Mouse (Mus musculus): ENCODE measurements at regions not wholly inside any gene's neighbourhood (a gene's known extent, or its start where the extent isn't known, plus 50 kb on each side); places are given as distances from the start of the nearest gene placed in this dataset.
A peak's percentile ranks its signal among the peaks of the same experiment; 100 is the strongest.
"Not testable (repeated sequence)": the region's sequence is repeated elsewhere in the genome, so short reads cannot be mapped to it uniquely, and the experiment has no call there.

DNA sequence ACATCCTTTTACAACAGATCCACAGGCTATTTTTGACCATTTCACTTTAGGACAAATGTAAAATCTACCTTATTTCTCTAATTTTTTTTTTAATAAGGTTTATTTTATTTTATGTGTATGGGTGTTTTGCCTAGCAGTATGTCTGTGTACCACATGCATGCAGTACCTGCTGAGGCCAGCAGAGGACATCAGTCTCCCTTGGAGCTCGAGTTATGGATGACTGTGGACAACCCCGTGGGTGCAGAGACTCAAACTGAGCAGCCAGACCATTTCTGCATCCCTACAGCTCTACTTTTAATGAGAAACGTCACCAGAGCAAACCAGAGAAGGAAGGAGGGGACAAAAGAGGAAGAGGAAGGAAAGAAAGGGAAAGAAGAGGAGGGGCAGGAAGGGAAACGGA, 125.9 kb upstream of the Trim24 start:
- TF ChIP-seq CTCF (IDR thresholded peaks at IDR 0.05), result peak; percentile 38; the same call in 1 of the 2 replicates
- no peak for DNase-seq
- H3K27ac ChIP-seq, result no peak overlapping the region
- intact Hi-C loops (cut with DNase I), result no loop called here
- H3K4me3 ChIP-seq, result no peak overlapping the region

DNA sequence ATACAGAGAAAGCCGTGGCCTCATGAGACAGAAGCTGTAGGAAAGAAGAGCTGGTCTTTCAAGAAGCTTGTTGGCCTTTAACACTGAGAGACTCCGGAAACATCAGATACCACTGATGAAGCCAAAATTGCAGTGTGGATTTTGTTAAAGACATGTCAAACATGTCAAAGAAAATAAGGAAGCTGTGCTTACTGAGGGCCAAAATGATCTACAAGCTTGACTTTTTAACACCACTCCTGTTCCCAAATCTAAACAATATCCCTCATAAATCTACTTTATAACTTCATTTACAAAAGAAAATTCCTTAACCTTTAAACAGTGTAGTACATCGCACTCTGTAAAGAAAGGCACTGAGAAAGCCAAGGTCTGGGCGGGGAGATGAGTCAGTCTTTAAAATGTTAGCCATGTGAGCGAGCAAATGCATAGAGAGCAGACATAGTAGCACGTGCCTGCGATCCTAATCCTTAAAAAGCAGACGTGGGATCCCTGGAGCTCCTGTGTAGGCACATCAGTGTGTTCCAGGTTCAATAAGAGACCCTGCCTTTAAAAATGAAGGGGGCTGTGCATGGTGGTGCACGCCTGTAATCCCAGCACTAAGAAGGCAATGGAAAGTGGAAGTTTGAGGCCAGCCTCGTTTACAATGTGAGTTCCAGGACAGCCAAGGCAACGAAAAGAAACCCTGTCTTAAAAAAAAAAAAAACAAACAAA, 125.1 kb upstream of the Trim24 start:
- Histone ChIP-seq H3K27ac (no peak overlapping the region), H3K4me3 (no peak overlapping the region)
- TF ChIP-seq CTCF (IDR thresholded peaks at IDR 0.05), result no peak
- intact Hi-C loops (cut with DNase I), result no loop called here
- DNase-seq, result no peak

DNA sequence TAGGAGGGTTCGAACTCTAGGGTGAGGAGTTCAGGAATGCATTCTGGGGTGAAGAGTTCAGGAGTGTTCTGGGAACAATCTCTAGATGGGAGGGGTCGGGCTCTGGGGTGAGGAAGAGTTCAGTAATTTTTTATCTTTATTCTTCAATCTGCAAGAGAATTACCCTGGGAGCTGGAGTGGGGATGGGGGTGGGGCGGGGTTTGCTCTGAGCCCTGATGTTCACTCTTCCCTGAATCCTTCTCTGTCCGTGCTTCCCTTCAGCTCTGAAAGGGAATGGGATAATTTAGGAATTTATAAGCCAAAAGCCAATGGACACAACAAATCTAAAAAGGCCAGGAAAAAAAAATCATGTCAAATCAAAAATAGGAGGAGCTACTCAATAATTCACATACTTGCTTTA, 122.8 kb upstream of the Trim24 start:
- H3K4me3 ChIP-seq; H3K27ac ChIP-seq; intact Hi-C loops (cut with DNase I); DNase-seq: not testable (repeated sequence)

DNA sequence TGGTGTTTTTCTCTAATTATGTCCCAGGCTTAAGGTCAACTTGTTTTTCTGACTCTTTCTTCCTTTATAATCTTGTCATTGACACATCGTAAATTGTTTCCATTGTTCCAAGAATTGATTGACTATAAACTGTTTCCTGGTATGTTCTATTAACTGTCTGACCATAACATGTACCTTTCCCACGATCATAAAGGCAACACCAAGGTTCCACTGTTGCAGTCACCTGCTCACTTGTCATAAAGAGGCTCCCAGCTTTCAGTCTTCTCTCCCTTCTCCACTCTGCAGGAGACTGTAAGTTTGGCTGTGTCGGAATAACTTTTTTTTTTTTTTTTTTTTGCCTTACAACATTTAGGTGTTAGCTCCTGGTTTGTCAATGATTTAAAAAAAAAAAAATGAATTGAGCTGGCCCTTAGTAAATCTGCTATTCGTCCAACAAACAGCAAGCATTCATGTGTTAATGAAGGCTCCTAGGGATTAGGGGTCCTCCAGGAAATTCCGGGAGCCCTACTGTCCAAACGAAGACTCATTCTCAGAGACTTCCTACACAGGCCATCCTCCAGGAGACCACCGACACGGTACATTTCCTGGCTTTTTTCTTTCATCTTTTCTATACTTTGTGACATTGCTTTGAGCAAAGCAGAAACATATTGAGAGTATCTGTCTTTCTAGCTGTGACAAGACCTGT, 122.2 kb upstream of the Trim24 start:
- no peak overlapping the region for H3K4me3 ChIP-seq
- intact Hi-C loops (cut with DNase I), result no loop called here
- DNase-seq, result no peak
- H3K27ac ChIP-seq, result no peak overlapping the region
- no peak for TF ChIP-seq CTCF (IDR thresholded peaks at IDR 0.05)

DNA sequence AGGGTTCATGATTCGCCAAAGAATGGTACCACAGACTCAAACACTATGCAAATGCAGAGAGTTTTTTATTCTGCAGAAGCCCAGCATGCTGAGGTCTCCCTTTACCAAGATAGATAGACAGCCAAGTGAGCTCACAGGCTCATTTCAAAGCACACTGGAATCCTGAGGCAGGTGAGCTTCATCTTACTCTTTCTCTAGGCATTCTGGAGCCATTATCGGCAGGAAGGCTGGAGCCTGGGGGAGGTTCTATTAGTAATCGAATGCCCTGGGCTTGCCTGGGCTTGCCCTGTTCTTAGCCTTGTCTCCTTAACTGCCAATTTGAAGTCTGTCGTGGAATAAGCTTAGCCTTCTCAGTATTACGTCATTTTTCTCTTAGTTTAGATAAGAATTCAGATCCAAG, 121.6 kb upstream of the Trim24 start:
- no peak for TF ChIP-seq CTCF (IDR thresholded peaks at IDR 0.05)
- Histone ChIP-seq H3K27ac (no peak overlapping the region), H3K4me3 (no peak overlapping the region)
- intact Hi-C loops (cut with DNase I), result no loop called here
- DNase-seq, result no peak

DNA sequence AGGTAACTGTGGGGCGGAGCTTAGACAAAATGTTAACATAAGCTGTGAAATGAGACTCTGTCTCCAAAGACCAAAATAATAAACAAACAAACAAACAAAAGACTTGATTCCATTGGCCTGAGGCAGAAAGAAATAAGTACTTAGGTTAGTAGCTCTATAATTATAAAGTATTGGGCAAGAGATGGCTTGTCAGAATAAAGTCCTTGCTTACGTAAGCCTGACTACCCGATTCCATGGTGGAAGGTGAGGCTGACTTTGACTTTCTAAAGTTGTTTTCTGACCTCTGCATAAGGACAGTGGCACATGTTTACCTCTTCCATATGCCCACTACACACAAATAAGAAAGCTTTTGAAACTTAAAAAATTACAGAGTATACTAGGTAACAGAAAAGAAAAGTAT, 120.3 kb upstream of the Trim24 start:
- Histone ChIP-seq H3K27ac (no peak overlapping the region), H3K4me3 (no peak overlapping the region)
- intact Hi-C loops (cut with DNase I), result no loop called here
- no peak for DNase-seq
- TF ChIP-seq CTCF (IDR thresholded peaks at IDR 0.05), result no peak

DNA sequence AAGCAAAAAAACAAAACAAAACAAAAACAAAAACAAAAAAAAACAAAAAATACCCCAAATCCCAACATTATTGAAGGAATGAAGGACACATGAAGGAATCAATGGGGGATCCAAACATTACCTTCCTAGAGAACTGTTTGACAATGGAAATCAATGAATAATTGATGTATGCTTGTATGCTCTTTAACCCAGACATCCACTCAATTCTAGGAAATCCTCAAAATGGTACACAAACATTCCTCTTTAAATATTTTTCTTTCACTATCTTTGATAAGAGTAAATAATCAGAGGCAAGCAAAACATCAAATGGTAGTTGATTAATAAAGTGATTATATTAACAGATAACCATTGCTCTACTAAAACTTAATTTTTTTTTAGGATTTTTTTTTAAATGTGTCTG, 118.9 kb upstream of the Trim24 start:
- intact Hi-C loops (cut with DNase I), result no loop called here
- TF ChIP-seq CTCF (IDR thresholded peaks at IDR 0.05), result no peak
- no peak for DNase-seq
- H3K4me3 ChIP-seq, result no peak overlapping the region
- no peak overlapping the region for H3K27ac ChIP-seq

DNA sequence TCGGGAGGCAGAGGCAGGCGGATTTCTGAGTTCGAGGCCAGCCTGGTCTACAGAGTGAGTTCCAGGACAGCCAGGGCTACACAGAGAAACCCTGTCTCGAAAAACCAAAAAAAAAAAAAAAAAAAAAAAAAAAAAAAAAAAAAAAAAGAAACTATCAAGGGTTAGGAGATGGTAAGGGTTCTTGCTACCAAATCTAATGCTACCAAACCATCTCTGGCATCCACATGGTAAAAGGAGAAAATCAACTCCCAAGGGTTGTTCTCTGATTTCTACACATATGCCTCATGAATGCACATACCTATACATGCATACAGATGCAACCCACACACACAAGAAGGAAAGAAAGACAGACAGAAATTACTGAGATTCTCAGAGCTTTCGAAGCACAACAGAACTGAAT, 109.6 kb upstream of the Trim24 start:
- DNase-seq; intact Hi-C loops (cut with DNase I); H3K4me3 ChIP-seq; H3K27ac ChIP-seq: not testable (repeated sequence)

DNA sequence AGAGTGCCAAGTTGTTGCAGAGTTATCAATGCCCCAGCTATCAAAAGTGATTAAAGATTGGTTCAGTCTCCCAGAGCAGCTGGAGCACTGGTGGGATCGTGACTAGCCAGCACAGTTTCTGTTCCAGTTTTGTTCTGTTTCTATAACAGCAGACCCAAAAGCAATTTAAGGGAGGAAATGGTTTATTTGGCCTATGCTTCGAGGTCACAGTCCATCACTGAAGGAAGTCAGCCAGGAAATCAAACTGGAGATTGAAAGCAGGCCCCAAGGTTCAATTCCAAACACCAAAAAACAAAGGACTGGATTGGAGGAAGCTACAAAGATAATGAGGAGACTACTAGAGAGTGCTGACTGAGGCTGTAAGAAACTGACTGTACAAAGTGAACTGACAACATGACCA, 107.6 kb upstream of the Trim24 start:
- no peak for TF ChIP-seq CTCF (IDR thresholded peaks at IDR 0.05)
- Histone ChIP-seq H3K27ac (no peak overlapping the region), H3K4me3 (no peak overlapping the region)
- intact Hi-C loops (cut with DNase I), result no loop called here
- DNase-seq, result no peak

DNA sequence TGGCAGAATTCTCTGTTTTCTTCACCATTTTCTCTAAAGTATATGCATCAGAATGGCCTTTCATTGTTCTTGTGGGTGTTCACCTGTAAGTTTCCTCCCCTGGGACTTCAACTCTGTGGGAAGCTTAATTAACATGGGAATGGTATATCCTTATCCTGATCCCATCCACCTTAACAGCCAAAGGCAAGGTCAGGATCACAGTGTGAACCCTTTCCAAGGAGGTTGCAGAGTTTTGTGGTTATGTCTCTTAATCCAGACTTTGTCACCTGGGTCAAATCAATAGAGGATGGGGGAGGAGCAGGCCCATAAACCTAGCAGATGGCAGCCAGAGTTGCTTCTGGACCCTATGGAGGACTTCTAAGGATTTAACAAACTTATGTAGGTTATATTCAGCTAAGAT, 102.9 kb upstream of the Trim24 start:
- TF ChIP-seq CTCF (IDR thresholded peaks at IDR 0.05), result no peak
- H3K27ac ChIP-seq, result no peak overlapping the region
- intact Hi-C loops (cut with DNase I), result no loop called here
- H3K4me3 ChIP-seq, result no peak overlapping the region
- DNase-seq, result no peak

DNA sequence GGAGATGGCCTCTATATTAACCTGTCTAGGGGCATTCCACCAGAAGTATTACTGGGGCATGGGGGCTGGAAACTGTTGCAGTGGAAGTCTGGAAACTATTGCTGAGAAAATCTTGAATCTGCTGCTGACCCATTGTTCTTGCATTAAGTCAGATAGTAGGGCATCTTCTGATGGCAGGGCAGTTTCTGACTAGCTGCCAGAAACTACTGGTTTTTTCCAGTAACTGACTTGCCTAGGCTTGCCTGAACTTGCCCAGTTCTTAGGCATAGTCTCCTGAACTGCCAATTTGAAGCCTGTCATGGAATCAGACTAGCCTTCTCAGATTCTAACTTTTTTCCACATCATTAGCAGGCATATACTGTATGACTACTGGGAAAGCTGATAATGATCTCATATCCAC, 97.3 kb upstream of the Trim24 start:
- DNase-seq, result no peak
- intact Hi-C loops (cut with DNase I), result no loop called here
- no peak for TF ChIP-seq CTCF (IDR thresholded peaks at IDR 0.05)
- H3K4me3 ChIP-seq, result no peak overlapping the region
- H3K27ac ChIP-seq, result no peak overlapping the region

DNA sequence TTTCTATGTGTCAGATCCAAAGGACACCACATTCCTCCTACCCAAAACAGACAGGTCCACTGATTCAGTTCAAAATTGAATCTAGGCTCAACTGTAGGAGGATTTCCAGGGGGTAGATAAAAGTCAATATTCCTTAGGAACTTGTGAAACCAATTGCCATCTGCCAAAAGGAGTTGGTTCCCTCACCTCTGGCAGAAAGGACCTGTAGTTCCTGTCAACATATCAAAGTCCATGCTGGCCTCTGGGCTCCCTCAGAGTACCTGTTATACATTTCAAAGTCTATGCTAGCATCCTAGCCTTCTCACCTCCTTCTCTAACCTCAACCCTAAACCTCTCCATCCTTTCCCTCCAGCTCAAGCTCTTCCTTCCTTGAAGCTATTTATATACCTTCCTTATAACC, 95.5 kb upstream of the Trim24 start:
- DNase-seq, result no peak
- no peak for TF ChIP-seq CTCF (IDR thresholded peaks at IDR 0.05)
- intact Hi-C loops (cut with DNase I), result no loop called here
- no peak overlapping the region for H3K4me3 ChIP-seq
- H3K27ac ChIP-seq, result no peak overlapping the region

DNA sequence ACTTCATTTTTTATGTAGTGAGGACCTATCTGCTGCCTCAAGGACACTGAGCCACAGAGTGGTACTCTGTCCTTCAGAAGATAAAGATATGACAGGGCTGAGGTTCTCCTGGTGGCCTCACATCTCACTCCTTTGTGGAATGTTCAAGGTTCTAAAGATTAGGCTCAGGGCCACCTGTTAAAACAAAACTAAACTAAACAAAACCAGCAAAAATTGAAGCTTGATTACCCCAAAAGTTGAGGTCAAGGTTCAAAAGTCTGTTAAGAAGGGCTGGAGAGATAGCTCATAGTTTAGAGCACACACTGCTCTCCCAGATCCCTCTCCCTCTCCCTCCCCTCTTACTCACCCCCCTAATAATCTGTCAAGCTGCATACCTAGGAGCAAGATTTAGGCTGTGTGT, 90.7 kb upstream of the Trim24 start:
- no peak overlapping the region for H3K27ac ChIP-seq
- no peak overlapping the region for H3K4me3 ChIP-seq
- DNase-seq, result no peak
- intact Hi-C loops (cut with DNase I), result no loop called here
- TF ChIP-seq CTCF (IDR thresholded peaks at IDR 0.05), result no peak

DNA sequence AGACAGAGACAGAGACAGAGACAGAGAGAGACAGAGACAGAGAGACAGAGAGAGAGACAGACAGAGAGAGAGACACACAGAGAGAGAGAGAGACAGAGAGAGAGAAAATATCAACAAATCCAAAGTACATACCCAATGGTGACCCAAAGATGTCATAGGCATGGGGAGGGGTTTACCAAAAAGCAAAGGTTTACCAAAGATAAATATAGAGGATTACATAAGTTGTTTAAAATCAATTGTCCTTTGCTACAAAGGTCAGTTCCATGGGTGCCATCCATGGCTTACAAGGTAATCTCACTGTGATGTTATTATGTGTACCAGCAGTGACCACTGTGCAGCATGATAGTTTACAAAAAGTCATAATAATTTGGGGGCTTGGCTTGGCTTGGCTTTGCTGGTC, 88.7 kb upstream of the Trim24 start:
- TF ChIP-seq CTCF (IDR thresholded peaks at IDR 0.05), result no peak

DNA sequence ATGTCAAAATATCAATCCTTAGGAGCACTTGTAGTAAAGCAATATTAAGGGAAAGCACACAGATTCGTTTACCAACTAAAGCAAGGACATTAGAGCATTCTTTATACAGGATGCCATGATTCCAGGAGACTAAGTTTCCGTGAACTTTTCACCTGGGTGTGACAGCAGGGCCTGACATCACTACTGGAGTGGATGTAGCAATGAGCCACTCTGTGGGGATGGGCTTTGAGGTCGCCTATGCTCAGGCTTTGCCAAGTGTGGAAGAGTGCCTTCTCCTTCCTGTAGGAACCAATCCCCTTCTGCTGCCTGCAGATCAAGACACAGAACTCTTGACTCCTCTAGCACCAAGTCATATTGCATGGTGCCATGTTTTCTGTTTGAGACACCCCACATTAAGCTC, 85.3 kb upstream of the Trim24 start:
- H3K27ac ChIP-seq; intact Hi-C loops (cut with DNase I); DNase-seq; H3K4me3 ChIP-seq: not testable (repeated sequence)

More for the DNA sequence above, 88.7 kb upstream of the Trim24 start:
- H3K4me3 ChIP-seq, result no peak overlapping the region
- no peak for DNase-seq
- no peak overlapping the region for H3K27ac ChIP-seq
- intact Hi-C loops (cut with DNase I), result no loop called here
